Comparison of ENCODE assay signal across 8 mouse cellular contexts in genomic region chr3:104788075-104788474, GRCm38 (mm10). TPM values are rescaled to one million over a fixed set of nuclear protein-coding genes. Genes with fewer than 3 reads are reported as not detected.
DNase-seq lines count a peak whose midpoint lies in the region; ATAC-seq and TF ChIP-seq lines count a peak whose summit lies in the region.

Rhoc (plus strand) TSS chr3:104788375.

- H3K4me3 ChIP-seq in left cerebral cortex, adult 2 months, result peak within 1 kb of the TSS; percentile 57
- peak within 1 kb of the TSS; percentile 92 for H3K4me3 ChIP-seq in brown adipose tissue, adult 24 weeks (ENCODE audit: insufficient read depth, low read depth, low read length)
- H3K4me3 ChIP-seq in heart, embryonic 13.5 days, result peak within 1 kb of the TSS; percentile 87
- H3K4me3 ChIP-seq in neural tube, embryonic 15.5 days (replicated peaks), result peak within 1 kb of the TSS; percentile 45

- H3K27ac ChIP-seq in left cerebral cortex, adult 2 months, result peak within 1 kb of the TSS; percentile 24
- peak within 1 kb of the TSS; percentile 99 for H3K27ac ChIP-seq in brown adipose tissue, adult 24 weeks (replicated peaks; ENCODE audit: low read depth, low read length)
- peak within 1 kb of the TSS; percentile 95 for H3K27ac ChIP-seq in heart, embryonic 13.5 days (replicated peaks)
- peak within 1 kb of the TSS; percentile 70 for H3K27ac ChIP-seq in neural tube, embryonic 15.5 days (replicated peaks)

- intact Hi-C loops in left cerebral cortex, adult 2 months (cut with DNase I), result loop anchor here (2.0 to 5.0 kb wide), 2 partner anchors 29 to 179 kb away; no protein-coding TSS in a partner anchor
- intact Hi-C loops in left cerebral cortex, postnatal 25 days (cut with DNase I), result loop anchor here (1.0 to 5.0 kb wide), 3 partner anchors 77 to 271 kb away; partner anchors contain the start of genes Capza1 and St7l

- peaks cover 30% of the 10 kb centered on the region for H3K36me3 ChIP-seq in heart, embryonic 13.5 days
- H3K36me3 ChIP-seq in neural tube, embryonic 15.5 days, result no peaks in the 10 kb centered on the region

- no peak for TF ChIP-seq CTCF in left cerebral cortex, adult 2 months (IDR thresholded peaks at IDR 0.05)

- peak within 1 kb of the TSS; percentile 96 for H3K9ac ChIP-seq in heart, embryonic 13.5 days
- peak within 1 kb of the TSS; percentile 50 for H3K9ac ChIP-seq in neural tube, embryonic 15.5 days (replicated peaks)

- H3K4me2 ChIP-seq in heart, embryonic 13.5 days, result peak within 1 kb of the TSS; percentile 96
- peak within 1 kb of the TSS; percentile 95 for H3K4me2 ChIP-seq in neural tube, embryonic 15.5 days

- DNase-seq in left cerebral cortex, adult 2 months (ENCODE audit: extremely low spot score in 1 of 2, low spot score in 2 of 2), result no peak
- no peak for DNase-seq in left cerebral cortex, adult 9 months (ENCODE audit: low spot score in 2 of 2)
- DNase-seq in left cerebral cortex, postnatal 25 days (ENCODE audit: low spot score in 2 of 2), result no peak
- no peak for DNase-seq in frontal cortex, postnatal 10 days (ENCODE audit: low spot score in 2 of 2)

- no peak for ATAC-seq in heart, embryonic 13.5 days (ENCODE audit: extremely low read depth, insufficient number of reproducible peaks, low FRiP score, low TSS enrichment)
- ATAC-seq in neural tube, embryonic 15.5 days (ENCODE audit: low FRiP score), result no peak
- no peak for ATAC-seq in CD4-positive, CD25-positive, alpha-beta regulatory T cell, adult 4 months

- peaks cover 12% of the 10 kb centered on the region for H3K27me3 ChIP-seq in heart, embryonic 13.5 days (replicated peaks)
- H3K27me3 ChIP-seq in neural tube, embryonic 15.5 days (replicated peaks), result peaks cover 50% of the 10 kb centered on the region

- no peaks in the 10 kb centered on the region for H3K9me3 ChIP-seq in heart, embryonic 13.5 days
- H3K9me3 ChIP-seq in neural tube, embryonic 15.5 days (replicated peaks), result no peaks in the 10 kb centered on the region

- 20% methylated on average over 3 of the region's 3 CpGs for WGBS in heart, embryonic 13.5 days
- 38% methylated on average over 3 of the region's 3 CpGs for WGBS in neural tube, embryonic 15.5 days

- H3K4me1 ChIP-seq in brown adipose tissue, adult 24 weeks (ENCODE audit: control insufficient read depth, insufficient read depth, insufficient read length, low read length), result peaks cover 22% of the 10 kb centered on the region
- peaks cover 63% of the 10 kb centered on the region for H3K4me1 ChIP-seq in heart, embryonic 13.5 days
- peaks cover 33% of the 10 kb centered on the region for H3K4me1 ChIP-seq in neural tube, embryonic 15.5 days

RNA-seq across cellular contexts. Expression of gene Rhoc, which starts in this region (rescaled TPM):
- total RNA-seq in left cerebral cortex, adult 2 months (2021), result 10 to 100 TPM; 27.9 to 29.3 TPM
- polyA plus RNA-seq in brown adipose tissue, adult 24 weeks (2012; ENCODE audit: insufficient read depth, insufficient read length, missing spikeins), result 42.7 and 56.0 TPM in 2 replicates
- polyA plus RNA-seq in heart, embryonic 13.5 days (2015; fragmentation: Nextera tagmentation; extraction: Ambion mirVana), result 192 and 225 TPM in 2 replicates
- 10 to 100 TPM; 32.7 to 33.5 TPM for total RNA-seq in left cerebral cortex, postnatal 25 days (2021)
- polyA plus RNA-seq in neural tube, embryonic 15.5 days (2015; fragmentation: Nextera tagmentation; extraction: Ambion mirVana), result 74.6 and 85.4 TPM in 2 replicates
- polyA plus RNA-seq in CD4-positive, CD25-positive, alpha-beta regulatory T cell, adult 4 months (2017; shearing (Covaris generic)), result 1 to 10 TPM; 7.4 to 7.8 TPM

Comparison
In these comparisons a context has a peak if more than half of its experiments do, and no peak if none do; other contexts are left out.
1. H3K27ac ChIP-seq: peak in every context shown above with its lines; median percentile 99 in brown adipose tissue, adult 24 weeks; 95 in heart, embryonic 13.5 days; 70 in neural tube, embryonic 15.5 days; 24 in left cerebral cortex, adult 2 months.